Mouse (Mus musculus) urinary bladder, postnatal 4 days (tissue): Measurements from ENCODE around the gene Erv3.

ENCODE experiments used
- DNase-seq, 2 experiments: peaks; one replicate each; pipeline ENCODE4 v3.0.0; 2021 to 2022; ENCODE audit warnings: low spot score in 2 of 2

The Erv3 gene

DNA sequence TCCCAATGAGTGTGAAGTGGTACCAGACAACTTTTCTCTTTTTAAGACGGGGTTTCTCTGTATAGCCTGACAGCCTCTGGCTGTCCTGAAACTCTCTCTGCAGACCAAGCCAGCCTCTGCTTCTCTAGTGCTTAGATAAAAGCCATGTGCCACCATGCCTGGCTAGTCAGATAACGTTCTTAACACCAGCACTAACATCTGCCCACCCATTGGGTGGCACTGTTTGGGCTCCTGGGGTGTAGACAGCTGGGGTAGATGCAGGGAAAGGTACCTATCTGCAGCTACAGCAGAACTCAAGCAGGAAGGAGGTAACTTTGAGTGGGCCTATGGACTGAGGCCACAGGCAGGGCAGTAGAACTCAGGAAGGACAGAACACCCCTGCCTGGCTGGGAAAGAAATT is 34.0 kb downstream of the Erv3 start:
- DNase-seq, result no peak

DNA sequence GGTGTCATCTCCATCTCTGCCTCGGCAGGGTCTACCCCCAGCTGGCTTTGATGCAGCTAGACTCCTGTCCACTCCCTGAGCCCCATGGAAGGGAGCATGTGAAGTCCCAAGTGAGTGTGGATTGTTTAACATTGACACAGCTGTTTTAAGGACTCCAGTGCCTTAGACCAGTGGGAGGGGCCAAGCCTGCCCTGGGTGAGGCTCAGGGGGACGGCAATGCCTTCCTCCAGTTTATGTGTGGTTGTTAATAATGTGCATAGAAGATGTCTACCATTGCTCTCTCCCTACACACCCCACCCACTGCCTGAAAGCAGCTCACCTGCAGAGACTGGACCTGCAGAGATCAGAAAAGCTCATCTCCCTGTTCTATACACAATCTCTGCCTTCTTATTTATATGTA is 35.6 kb downstream of the Erv3 start:
- DNase-seq, result no peak

DNA sequence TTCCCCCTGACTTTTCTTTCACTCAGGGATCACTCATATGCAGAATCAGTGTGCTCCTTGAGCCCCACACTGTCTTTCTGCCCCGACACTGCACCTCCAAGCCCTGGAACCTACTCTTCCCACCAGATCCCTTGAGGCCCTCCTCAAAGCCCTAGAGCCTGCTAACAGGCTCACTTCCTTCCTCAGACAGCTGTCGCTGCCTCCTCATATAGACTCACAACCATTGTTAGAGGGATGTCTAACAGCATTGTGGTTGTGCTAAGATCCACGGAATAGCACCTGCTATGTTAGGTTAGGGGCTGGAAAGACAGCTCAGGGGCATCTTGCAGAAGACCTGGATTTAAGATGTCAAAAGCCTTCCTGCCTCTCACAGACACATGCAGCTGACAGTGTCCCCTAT is 37.1 kb downstream of the Erv3 start:
- DNase-seq, result no peak

DNA sequence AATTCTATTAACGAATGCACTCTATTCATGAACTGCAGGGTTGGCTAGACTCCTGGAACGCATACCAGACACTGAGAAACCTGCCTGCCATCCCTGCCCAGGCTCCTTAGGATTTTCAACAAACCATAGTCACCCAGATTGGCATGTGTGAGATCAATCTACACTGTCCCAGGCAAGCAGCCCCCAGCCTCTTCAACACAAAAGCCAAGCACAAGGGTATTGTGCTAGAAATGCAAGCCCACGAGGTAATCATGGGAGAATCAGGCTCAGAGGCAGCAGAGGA is 37.9 kb downstream of the Erv3 start:
- DNase-seq, result no peak

DNA sequence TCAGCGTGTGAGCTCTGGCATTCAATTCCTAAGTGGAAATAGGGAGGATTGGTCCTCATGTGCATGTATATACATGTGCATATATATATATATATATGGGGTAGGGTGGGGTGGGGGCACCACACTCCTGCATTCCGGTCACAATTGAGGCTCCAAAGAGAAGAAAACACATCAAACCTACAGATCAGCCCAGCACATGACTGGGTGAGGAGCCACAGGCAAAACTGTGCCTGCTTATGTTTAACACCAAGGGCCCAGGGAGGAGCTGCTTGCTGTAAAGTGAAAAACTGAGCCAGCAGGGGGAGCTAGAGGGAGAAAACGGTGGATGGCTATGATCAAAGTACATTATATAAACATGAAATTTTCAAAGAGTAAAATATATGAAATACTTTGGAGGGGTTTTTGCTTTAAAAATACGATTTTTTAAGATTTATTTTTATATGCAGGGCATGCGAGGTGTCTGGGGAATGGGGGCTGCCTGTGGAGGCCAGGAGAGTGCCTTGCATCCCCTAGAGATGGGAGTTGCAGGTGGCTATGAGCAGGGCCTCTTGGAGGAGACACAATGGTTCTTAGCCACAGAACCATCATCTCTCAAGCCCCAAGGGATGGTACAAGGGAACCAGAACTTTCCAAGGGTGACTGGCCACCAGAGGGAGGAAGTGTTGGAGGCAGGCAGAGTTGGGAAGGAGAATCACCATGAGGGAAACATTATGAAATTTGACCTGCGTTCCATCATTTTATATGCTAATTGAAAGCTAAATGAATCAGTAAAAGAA is 38.4 kb downstream of the Erv3 start:
- DNase-seq, result peak; percentile 47 to 85

DNA sequence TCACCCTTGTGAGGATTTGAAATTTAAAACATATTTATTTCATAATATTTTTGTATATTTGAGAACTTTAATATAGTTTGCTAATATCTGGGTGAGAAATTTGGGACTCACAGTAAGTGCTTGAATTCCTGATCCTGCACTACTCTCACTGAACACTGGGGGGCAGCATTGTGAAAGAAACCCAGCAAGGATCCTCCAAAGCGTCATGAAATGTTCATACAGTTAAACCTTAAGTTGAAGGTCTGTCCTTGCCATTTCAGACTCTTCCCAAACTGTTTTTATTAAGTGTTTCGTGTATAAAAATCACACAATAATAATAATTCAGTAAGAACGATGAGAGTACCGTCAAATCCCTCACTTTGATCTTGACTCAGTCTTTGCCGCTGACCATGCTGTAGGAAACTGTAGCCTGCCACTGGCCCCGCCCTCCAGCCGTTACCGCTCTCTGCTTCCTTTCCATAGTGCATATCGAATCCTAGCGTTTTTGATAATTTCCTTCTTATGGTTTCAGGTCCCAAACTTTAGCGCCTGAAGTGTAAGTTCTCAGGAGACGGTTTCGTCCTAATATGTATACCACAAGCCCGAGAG is 39.4 kb downstream of the Erv3 start:
- DNase-seq, result peak; percentile 63 to 88

DNA sequence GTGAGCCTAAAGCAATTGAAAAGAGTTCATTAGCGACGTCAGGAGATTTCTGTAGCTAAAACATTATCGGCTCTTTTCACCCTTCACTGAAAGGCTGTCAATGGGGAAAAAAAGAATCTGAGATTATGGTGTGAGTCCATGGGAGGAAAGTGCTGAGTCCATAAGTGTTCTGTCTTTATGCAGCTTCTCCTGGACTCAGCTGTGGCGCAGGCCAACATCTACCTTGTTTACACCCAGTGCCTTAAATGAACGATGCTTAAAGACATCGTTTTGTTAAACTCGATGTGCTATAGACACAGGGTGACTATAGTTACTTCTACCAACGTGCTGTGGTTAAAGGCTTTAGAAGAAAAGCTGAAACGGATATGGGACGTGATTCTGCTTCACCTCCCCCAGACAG is 45.2 kb downstream of the Erv3 start:
- peak in 1 of 2 experiments; percentile 25 for DNase-seq

DNA sequence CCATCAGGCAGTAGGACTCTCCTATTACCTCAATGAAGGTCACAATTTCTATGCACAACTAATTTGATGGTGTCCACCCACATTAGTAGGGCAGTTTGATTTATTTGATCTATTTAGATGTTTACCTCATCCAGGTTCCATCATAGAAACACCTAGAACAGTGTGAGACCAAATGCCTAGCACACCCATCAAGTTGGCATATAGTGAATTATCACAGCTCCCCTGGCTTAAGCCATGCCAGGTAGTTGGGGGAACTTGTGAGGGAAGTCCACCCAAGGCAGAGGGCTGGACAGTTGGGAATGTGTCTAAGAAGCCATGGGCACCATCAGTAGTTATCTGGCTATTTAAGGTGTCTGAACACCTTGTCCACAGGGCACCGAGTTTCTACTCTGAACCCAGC is 46.1 kb downstream of the Erv3 start:
- no peak for DNase-seq

DNA sequence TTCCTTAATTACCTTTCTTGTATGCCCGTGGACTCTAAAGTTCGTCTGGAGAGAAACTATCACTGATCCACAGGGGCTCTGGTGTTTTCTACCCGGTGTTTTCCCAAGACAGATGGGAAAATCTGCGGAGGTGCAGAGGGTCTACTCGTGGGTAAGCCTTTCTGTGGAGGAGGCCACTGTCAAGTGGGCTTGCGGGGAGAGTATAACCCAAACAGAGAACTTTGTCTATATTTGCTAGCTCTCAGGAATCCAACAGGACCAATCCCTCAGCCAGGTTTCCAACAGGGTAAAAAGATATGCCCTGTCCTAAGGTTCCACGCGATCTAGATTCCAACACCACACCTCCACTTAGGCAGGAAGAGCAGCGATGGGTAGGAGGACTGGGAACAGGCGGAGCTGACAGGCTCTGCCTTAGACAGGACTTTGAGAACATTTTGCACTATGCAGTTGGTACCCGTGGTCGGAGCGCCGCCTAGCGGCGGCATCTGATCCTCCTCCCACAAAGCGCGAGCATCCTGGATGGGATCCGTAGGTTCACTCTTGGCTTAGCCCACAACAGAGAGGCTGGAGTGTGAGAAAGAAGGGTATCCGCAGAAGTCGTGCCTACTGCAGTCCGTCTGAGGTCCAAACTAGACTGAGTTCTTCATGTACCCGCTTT is 46.9 kb downstream of the Erv3 start:
- DNase-seq, result peak; percentile 59 to 86

DNA sequence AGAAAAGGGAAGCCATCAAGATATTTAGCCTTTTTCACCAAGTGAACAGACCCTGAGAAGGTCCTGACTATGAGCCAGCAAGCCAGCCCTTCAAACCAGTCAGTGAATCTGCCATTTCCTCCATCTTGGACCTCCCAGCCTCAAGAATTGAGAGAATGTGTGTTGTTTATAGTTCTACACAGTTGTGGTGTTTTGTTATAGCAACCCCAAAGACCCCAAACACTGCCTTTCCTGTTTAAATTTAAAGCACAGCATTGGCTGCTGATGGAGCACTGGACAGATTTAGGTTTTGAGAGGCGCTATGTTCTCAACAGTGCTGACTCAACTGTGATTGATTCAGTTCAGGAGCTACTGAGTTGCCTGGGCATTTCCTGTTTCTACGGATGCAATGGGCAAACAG is 47.9 kb downstream of the Erv3 start:
- DNase-seq, result no peak

DNA sequence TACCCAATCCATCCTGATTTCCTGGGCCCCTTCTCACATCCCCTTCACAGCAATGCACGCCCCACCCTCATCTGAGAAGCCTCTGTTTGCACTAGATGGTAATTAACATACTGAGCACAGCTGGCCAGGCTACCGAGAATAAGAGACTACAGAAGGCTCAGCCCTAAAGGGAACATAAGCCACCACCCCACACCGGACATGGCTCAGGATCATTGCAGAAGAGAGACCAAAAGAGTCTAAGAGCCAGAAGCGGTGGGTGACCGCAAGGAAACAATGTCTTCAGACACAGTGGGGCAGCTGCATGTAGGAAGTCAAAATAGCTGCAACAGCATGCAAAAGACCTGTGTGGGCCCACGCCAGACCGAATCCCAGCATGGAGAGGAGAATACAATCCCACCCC is 50.7 kb downstream of the Erv3 start:
- DNase-seq, result no peak

DNA sequence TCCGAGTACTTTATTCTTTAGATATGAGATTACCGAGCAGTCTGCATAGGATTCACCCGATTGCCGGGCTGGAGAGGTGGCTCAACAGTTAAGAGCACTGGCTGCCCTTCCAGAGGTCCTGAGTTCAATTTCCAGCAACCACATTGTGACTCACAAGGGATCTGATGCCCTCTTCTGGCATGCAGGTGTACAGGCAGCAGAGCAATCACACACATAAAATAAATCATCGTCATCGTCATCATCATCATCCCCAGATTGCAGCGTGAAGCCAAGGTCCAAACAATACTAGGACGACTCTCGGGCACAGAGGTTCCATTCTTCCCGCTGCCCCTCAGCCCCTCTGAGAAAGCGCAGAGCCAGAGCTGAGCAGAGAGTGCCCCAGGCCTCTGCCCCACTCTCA is 51.9 kb downstream of the Erv3 start:
- DNase-seq, result no peak

DNA sequence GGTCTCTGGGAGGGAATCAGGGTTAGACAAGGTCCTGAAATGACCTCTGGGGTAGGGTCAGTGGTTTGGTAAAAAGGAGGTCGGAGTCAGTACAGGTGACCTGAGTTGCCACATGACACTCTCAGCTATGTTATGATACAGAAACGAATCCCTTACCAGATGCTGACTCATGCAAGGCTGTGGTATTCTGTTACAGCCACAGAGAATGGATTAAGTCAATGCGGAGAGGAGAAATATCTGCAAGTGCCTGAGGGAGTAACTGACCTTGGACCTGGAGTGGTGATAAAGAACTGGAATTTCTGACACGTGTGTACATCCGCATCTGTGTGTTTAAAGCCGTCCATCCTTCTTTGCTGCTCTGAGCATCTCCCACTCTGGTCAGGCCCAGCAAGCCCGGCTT is 52.7 kb downstream of the Erv3 start:
- DNase-seq, result no peak

DNA sequence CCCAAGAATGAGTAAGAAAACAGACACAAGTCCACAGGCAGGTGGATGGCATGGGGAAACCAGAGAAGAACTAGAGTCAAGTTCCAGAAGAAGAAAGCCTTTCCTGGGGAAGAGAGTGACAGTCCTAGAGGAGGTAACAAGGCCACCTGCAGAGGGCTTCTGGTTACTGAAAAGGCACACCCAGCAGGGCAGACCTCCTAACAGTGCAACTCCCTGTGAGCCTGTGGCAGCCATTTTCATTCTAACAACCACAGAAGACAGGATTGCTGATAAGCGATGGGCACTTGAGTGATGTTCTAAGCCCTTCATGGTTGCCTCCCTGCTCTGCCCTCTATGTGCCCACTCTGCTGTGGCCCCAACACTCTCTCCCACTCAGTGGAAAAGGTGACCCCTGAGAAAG is 54.2 kb downstream of the Erv3 start:
- no peak for DNase-seq

DNA sequence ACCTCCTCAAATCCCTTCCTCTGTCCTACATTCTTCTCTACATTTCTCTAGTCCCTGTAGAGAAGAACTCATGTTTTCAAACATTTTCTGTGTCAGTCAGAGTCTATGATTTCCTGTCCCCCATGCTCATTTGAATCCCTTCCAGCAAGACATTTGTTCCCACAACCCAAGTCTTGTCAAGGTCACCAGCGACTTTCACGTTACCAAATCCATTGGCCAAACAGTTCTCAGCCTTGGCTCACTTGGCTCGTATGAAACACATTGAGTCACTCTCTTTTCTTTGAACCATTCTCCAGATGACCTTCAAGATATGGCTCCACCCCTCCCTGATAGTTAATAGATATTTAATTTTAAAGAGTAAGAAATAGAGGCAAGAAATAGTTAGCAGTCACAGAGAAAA is 55.7 kb downstream of the Erv3 start:
- no peak for DNase-seq
